ENCODE assay signal across 10 mouse cellular contexts in the genomic region with DNA sequence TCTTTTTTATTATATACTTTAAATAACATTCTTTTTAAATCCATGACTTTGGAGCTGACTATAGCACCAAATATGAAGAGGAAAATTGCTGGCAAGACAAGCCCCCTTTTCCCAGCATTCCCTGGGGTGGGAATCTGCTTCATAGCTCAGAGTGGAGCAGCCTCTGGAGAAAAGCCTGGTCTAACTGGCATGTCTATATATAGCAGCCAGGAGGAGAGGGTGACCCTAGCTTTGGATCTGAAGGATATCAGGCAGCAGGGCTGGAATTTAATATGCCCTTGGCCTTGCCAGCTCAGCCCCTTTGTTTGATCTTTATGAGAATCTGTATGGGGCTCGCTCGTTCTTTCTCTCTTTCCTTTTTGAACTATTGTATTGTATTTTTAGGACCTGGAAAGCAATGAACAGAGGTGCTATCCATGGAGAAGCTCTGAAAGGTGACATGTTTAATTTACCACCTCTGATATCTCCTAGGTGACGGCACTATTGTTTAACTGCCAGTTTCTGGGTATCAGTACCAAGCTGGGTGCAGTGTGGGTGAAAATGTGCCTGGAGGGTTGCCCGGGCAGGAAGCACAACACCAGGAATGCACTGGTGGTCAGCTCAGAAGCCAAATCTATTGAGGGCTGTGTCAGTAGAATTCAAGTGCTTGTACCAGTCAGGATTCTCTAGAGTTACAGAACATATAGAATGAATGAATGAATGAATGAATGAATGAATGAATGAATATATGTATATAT. TPM values are rescaled to one million over a fixed set of nuclear protein-coding genes. Genes with fewer than 3 reads are reported as not detected.
DNase-seq lines count a peak whose midpoint lies in the region; ATAC-seq and TF ChIP-seq lines count a peak whose summit lies in the region.
"Had no signal": no experiment of that assay in that cellular context is flagged by ENCODE, and none has a peak within 500 bp of the region (broad histone marks: within the 10 kb centered on the region; RNA-seq: fewer than 3 reads in every experiment).

A gene (minus strand): TSS at position 90 of the 737 bp plus-strand sequence.

- H3K36me3 ChIP-seq in heart, embryonic 13.5 days, result no peaks in the 10 kb centered on the region
- no peaks in the 10 kb centered on the region for H3K36me3 ChIP-seq in neural tube, embryonic 15.5 days
- H3K36me3 ChIP-seq in hindbrain, embryonic 11.5 days (ENCODE audit: control insufficient read depth, insufficient read depth, low read length), result no peaks in the 10 kb centered on the region

- no peaks in the 10 kb centered on the region for H3K9me3 ChIP-seq in heart, embryonic 13.5 days
- H3K9me3 ChIP-seq in neural tube, embryonic 15.5 days (replicated peaks), result no peaks in the 10 kb centered on the region
- no peaks in the 10 kb centered on the region for H3K9me3 ChIP-seq in hindbrain, embryonic 11.5 days (ENCODE audit: control insufficient read depth, low read length)

- H3K4me3 ChIP-seq in gastrocnemius, adult 2 months, result peak within 1 kb of the TSS; percentile 57
- H3K4me3 ChIP-seq in heart, embryonic 13.5 days, result no peak within 1 kb of the TSS
- H3K4me3 ChIP-seq in neural tube, embryonic 15.5 days (replicated peaks), result no peak within 1 kb of the TSS
- no peak within 1 kb of the TSS for H3K4me3 ChIP-seq in hindbrain, embryonic 11.5 days (ENCODE audit: low read depth, low read length)

- H3K4me1 ChIP-seq in heart, embryonic 13.5 days, result peaks cover 26% of the 10 kb centered on the region
- peaks cover 7% of the 10 kb centered on the region for H3K4me1 ChIP-seq in neural tube, embryonic 15.5 days
- no peaks in the 10 kb centered on the region for H3K4me1 ChIP-seq in hindbrain, embryonic 11.5 days (replicated peaks; ENCODE audit: control insufficient read depth, insufficient read depth, low read length)

- H3K9ac ChIP-seq in heart, embryonic 13.5 days, result peak within 1 kb of the TSS; percentile 35; the same call in 1 of the 2 replicates
- no peak within 1 kb of the TSS for H3K9ac ChIP-seq in neural tube, embryonic 15.5 days (replicated peaks)
- no peak within 1 kb of the TSS for H3K9ac ChIP-seq in hindbrain, embryonic 11.5 days (ENCODE audit: low read depth, low read length)

- no peak for ATAC-seq in heart, embryonic 13.5 days (ENCODE audit: extremely low read depth, insufficient number of reproducible peaks, low FRiP score, low TSS enrichment)
- ATAC-seq in neural tube, embryonic 15.5 days (ENCODE audit: low FRiP score), result no peak
- ATAC-seq in hindbrain, embryonic 11.5 days (ENCODE audit: low FRiP score), result no peak

- intact Hi-C loops in gastrocnemius, adult 2 months (cut with DNase I), result no loop called here
- intact Hi-C loops in gastrocnemius, postnatal 36 days (cut with DNase I), result no loop called here

- no peaks in the 10 kb centered on the region for H3K27me3 ChIP-seq in heart, embryonic 13.5 days (replicated peaks)
- no peaks in the 10 kb centered on the region for H3K27me3 ChIP-seq in neural tube, embryonic 15.5 days (replicated peaks)
- no peaks in the 10 kb centered on the region for H3K27me3 ChIP-seq in hindbrain, embryonic 11.5 days (ENCODE audit: control insufficient read depth, insufficient read depth, low read length)

- peak; percentile 42 for DNase-seq in gastrocnemius, adult 2 months
- DNase-seq in gastrocnemius, postnatal 36 days, result no peak
- DNase-seq in 3134 (ENCODE audit: extremely low read depth, insufficient read length, low spot score) (peak; percentile 28), adipocyte (ENCODE audit: low spot score) (no peak)
- DNase-seq in adrenal gland, postnatal 14 days, result peak; percentile 38
- DNase-seq in hindbrain, embryonic 11.5 days (ENCODE audit: low spot score), result no peak

- H3K27ac ChIP-seq in gastrocnemius, adult 2 months, result peak within 1 kb of the TSS; percentile 79
- H3K27ac ChIP-seq in heart, embryonic 13.5 days (replicated peaks), result peak within 1 kb of the TSS; percentile 85
- no peak within 1 kb of the TSS for H3K27ac ChIP-seq in neural tube, embryonic 15.5 days (replicated peaks)
- H3K27ac ChIP-seq in hindbrain, embryonic 11.5 days (ENCODE audit: low read depth, low read length), result no peak within 1 kb of the TSS

- peak; percentile 1; the same call in 1 of the 2 replicates for TF ChIP-seq CTCF in gastrocnemius, adult 2 months (IDR thresholded peaks at IDR 0.05)

- WGBS in heart, embryonic 13.5 days, result 50% methylated on average over 4 of the region's 4 CpGs
- WGBS in neural tube, embryonic 15.5 days, result 56% methylated on average over 4 of the region's 4 CpGs
- 75% methylated on average over 4 of the region's 4 CpGs for WGBS in hindbrain, embryonic 11.5 days

- peak within 1 kb of the TSS; percentile 37 for H3K4me2 ChIP-seq in heart, embryonic 13.5 days
- no peak within 1 kb of the TSS for H3K4me2 ChIP-seq in neural tube, embryonic 15.5 days
- no peak within 1 kb of the TSS for H3K4me2 ChIP-seq in hindbrain, embryonic 11.5 days (replicated peaks; ENCODE audit: low read depth, low read length)

RNA-seq across cellular contexts. Expression of the gene that starts here (rescaled TPM):
- 1 to 10 TPM in 1 of 2 experiments, not detected in 1; 1.6 TPM for total RNA-seq in gastrocnemius, adult 2 months (2021)
- total RNA-seq in gastrocnemius, postnatal 36 days (2021), result 1 to 10 TPM; 1.3 to 1.9 TPM
- total RNA-seq in adrenal gland, postnatal 14 days (2021), result not detected in 2 replicates
- 1.9 and 2.5 TPM in 2 replicates for polyA plus RNA-seq in heart, embryonic 13.5 days (2015; fragmentation: Nextera tagmentation; extraction: Ambion mirVana)
- polyA plus RNA-seq in neural tube, embryonic 15.5 days (2015; fragmentation: Nextera tagmentation; extraction: Ambion mirVana), result not detected in 2 replicates
- not detected in 2 replicates for polyA plus RNA-seq in hindbrain, embryonic 11.5 days (2014; fragmentation: Nextera tagmentation; extraction: Ambion mirVana)
- total RNA-seq: hematopoietic stem cell, adult 5-6 weeks had no signal
- polyA plus RNA-seq: liver, embryonic 16.5 days had no signal

Comparison
In these comparisons a context has a peak if more than half of its experiments do, and no peak if none do; other contexts are left out.
1. DNase-seq: peak in gastrocnemius, adult 2 months (single experiment) and 3134 (single experiment); none in gastrocnemius, postnatal 36 days (0 of 2), hindbrain, embryonic 11.5 days (single experiment) and adipocyte (single experiment).
2. Peak in DNase-seq in adrenal gland, postnatal 14 days; RNA of the gene not detected or under 1 TPM.
3. H3K27ac ChIP-seq: peak in gastrocnemius, adult 2 months (single experiment) and heart, embryonic 13.5 days (single experiment); none in neural tube, embryonic 15.5 days (single experiment) and hindbrain, embryonic 11.5 days (single experiment).